Mouse (Mus musculus): Measurements from ENCODE around the gene Usp30.

The Usp30 gene

DNA sequence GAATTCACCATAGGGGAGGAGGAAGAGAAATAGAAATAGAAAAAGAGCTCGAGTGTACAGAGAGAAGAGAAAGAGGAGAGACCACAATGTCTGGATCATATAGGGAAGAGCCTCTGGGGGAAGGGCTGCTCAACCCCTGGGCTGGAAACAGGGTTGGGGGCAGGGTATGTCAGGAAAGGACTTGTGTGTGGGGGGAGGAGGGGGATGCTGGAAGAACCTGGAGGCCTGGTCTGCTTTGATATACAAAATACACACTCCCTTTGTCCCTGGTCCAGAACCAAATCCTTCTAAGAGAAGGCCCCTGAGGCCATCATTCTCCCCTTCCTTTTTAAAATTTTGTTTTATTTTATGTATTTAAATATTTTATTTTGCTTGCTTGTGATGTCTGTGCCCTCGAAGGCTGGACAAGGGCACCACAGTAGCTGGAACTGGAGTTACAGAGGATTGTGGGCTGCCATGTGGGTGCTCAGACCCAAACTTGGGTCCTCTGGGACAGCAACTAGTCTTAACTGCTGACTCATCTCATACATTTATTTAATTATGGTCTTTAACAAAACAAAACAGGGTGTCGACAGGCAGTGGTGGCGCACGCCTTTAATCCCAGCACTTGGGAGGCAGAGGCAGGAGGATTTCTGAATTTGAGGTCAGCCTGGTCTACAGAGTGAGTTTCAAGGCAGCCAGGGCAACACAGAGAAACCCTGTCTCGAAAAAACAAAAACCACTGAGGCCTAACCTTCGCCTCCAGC, 61.4 kb downstream of the Usp30 start:
- in situ Hi-C loops (cut with MboI; ENCODE audit: low sequenced_read_pairs) = no loop called here

DNA sequence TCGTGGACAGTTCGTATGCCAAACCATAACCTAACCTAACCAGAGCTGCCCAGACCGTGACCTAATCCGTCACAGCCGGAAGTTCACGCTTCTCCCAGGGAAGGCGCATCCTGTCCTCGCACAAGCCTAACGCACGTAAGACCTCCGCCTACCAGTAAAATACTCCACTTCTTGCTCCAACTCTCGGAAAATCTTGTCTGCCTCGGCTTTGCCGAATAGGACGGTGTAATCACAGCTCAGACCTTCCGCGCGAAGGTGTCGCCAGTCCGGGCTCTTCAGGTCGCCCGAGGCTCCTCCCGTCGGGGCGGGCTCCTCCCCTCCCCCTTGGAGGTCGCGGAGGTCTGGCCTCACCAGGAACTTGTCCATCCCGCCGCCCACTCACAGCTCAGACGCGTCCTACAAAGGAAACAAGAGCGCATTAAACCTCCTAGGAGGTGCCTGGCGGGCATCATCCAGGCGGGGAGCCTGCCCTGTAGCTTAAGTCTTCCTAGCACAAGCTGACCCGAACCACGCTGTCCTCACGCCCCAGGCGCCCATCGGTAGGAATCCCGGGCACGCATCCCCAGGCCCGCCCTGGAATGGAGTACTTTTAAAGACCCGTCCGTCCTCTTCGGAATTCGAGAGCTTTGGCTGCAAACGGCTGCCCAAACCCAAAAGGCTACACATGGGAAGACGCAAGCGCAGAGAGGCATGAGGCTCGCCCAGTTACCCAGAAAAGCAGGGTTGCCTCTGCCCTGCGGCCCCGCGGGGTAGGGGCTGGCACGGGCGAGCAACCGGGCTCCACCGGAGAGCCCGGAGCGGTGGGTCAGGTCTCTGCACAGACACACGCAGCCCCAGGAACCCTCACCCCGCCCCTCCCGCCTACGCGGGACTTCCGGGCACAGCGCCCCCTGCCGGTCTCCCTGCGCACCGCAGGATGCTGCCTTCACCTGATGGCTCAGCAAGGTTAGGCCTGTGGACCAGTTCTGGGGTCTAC, 62.4 kb downstream of the Usp30 start, which contains the start of gene Alkbh2:
TSS of gene Alkbh2 (minus strand) at position 845 of the 976 bp plus-strand sequence.
- in situ Hi-C loops (cut with MboI; ENCODE audit: low sequenced_read_pairs) = no loop called here

DNA sequence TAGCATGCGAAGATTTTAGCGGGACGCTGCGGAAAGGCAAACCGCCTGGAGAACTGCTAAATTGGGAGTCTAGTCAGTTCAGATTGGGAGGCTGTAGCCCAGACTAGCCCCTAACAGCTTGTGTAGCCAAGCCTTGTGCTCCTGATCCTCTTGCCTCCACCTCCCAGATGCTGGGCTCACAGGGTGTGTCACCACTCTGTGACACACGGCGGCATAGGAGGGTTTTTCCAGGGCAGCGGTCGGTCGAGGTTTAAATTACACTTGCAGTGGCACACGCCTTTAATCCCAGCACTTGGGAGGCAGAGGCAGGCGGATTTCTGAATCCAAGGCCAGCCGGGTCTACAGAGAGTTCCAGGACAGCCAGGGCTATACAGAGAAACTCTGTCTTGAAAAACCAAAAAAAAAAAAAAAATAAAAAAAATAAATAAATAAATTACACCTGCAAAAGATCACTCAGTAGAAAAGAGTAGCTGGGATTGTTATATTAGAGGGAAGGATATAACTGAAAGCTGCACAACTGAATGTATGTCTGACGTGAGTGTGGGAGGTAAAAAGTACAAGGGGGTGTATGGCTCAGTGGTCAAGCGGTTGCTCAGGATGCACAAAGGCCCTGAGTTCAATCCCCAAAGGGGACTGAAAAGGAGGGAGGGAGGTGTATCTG, 64.4 kb downstream of the Usp30 start:
- in situ Hi-C loops (cut with MboI; ENCODE audit: low sequenced_read_pairs) = no loop called here

DNA sequence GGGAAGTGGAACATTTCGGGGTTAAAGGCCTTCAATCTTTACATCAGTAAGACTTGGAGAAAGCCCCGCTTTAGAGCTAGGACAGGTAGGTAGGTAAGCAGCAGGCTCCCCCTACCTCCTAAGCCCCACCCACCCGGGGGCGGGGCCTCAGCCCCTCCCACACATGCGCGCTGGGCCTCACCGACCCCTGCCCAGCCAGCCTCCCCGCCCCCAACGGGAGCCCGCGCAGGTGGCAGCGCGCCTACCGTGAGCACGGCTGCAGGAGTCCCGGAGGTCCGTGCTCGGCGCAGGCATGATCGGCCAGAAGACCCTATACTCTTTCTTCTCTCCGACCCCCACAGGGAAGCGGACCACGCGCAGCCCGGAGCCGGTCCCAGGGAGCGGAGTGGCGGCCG, 64.9 kb downstream of the Usp30 start, which contains the start of gene Ung:
TSS of gene Ung (plus strand) at position 176 of the 395 bp plus-strand sequence.
- in situ Hi-C loops (cut with MboI; ENCODE audit: low sequenced_read_pairs) = no loop called here

DNA sequence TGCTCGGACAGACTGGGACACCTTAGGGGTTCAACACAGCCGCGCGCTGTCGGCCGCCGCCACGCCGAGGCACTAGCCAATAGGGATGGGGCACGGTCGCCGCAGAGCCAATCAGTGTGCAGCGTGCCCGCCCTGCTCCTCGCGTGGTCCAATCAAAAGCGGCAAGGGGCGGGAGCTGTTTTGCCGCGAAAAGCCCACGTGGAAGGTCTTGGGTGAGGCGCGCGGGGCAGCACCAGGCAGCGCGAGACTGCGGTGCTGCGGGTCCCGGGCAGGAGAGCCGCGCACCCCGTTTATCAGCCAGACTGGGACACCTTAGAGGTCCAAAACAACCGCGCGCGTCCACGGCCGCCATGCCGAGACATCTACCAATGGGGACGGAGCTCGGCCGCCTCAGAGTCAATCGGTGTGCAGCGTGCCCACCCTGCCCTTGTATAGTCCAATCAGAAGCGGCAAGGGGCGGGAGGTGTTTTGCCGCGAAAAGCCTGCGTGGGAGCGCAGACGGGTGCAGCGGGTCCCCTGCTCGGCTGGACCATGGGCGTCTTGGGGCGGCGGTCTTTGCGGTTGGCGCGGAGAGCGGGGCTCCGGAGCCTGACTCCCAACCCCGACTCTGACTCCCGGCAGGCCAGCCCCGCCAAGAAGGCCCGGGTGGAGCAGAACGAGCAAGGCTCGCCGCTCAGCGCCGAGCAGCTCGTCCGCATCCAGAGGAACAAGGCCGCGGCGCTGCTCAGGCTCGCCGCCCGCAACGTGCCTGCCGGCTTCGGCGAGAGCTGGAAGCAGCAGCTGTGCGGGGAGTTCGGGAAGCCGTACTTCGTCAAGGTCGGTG, 65.6 kb downstream of the Usp30 start:
- in situ Hi-C loops (cut with MboI; ENCODE audit: low sequenced_read_pairs) = no loop called here

DNA sequence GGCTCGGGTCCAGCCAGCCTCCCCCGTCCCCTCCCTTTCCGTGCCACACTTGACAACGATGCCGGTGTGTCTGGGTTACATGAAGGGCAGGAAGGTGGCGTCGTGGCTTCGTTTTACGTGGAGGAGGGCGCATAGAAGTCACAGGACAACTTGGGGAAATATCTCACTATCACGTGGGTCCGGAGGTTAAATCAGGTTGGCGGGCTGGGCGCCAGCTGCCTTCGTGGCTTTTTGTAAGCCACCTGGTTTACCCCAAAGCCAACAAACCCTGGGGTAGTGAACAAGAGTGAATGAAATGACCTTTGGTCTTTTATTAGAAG, 66.2 kb downstream of the Usp30 start:
- in situ Hi-C loops (cut with MboI; ENCODE audit: low sequenced_read_pairs) = no loop called here

DNA sequence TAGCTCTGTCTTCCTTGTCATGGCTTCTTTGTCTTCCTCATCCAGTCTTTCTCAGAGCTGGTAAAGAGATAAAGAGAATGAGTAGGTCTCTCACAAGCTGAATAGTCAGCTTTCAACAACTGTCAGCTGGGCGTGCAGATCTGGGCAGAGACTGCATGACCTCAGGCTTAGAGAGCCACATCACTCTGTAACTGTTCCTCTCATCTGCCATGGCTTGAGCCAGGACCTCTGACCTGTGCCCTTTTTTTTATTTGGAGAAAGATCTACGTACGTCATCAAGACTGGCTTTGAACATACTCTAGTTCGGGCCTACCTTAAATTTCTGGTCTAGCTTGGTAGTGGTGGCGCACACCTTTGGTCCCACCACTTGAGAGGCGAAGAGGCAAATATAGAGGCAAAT, 67.6 kb downstream of the Usp30 start:
- in situ Hi-C loops (cut with MboI; ENCODE audit: low sequenced_read_pairs) = no loop called here

DNA sequence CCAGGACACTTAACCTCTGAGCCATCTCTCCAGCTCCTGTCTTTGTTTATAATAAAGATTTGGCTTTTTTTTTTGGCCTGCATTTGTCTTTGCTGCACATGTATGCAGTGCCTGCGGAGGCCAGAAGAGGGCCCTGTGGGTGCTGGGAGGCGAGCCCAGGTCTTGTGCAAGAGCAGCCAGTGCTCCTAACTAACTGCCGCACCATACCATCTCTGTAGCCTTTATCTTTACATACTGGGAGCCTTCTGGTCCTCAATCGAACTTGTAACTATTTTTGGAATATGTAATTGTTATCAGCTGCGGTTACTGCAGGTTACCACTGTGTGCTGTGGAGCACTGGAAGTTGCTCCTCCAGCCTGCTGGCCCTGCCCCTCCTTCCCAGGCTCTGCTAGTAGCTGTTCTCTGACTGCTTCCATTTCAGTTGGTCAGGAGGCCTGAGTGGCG, 68.9 kb downstream of the Usp30 start:
- in situ Hi-C loops (cut with MboI; ENCODE audit: low sequenced_read_pairs) = no loop called here

DNA sequence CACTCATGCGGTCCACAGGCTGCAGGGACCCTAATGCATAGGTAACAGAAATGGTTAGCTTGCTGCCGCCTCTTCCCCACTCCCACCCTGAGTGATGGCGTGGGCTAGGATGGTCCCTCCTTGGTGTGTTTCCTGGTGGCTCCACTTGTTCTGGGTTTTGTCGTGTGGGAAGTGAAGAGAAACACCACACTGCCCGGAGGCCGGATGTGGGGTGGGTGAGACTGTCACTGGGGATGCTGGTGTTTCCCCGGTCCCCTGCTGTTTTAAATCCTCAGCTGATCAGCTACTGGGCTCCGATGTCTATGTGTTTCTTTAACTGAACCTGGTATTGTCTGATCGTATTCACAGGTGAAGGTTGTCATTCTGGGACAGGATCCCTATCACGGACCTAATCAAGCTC, 70.3 kb downstream of the Usp30 start:
- in situ Hi-C loops (cut with MboI; ENCODE audit: low sequenced_read_pairs) = no loop called here

DNA sequence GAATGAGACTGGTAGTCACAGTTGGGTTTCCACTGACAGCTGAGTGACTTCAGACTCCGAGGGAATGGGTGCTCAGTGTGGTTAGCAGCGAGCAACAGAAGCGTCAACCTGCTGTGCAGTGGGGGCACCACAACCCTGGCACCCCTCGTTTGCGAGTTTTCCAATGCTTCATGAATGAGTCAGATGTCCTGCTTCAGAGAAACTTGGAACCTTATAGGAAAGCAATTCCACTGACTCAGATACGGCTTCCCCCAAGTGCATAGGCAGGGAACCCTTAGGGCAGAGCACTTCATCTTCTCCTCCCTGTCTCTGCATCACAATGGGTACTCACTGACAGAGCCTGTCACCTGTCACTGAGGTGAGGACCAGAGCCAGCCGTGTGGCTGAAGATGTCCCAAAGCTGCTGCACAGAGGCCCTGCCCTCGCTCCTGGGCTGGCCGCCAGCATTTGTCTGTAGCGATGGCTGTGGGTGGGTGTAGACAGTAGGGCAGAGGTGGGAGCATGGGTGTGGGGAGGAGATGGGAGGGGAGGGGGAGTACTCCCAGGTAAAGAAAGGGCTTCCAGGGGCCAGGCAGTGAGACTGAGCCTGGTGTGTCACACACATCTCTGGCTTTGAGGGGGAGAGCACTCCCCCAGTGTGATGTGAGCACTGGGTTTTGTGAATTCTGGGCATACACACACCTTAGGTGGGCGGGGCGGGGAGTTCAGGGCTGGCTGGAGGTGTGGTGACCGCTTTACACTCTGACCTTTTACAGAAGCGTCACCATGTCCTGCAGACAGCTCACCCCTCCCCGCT, 72.4 kb downstream of the Usp30 start:
- in situ Hi-C loops (cut with MboI; ENCODE audit: low sequenced_read_pairs) = no loop called here

DNA sequence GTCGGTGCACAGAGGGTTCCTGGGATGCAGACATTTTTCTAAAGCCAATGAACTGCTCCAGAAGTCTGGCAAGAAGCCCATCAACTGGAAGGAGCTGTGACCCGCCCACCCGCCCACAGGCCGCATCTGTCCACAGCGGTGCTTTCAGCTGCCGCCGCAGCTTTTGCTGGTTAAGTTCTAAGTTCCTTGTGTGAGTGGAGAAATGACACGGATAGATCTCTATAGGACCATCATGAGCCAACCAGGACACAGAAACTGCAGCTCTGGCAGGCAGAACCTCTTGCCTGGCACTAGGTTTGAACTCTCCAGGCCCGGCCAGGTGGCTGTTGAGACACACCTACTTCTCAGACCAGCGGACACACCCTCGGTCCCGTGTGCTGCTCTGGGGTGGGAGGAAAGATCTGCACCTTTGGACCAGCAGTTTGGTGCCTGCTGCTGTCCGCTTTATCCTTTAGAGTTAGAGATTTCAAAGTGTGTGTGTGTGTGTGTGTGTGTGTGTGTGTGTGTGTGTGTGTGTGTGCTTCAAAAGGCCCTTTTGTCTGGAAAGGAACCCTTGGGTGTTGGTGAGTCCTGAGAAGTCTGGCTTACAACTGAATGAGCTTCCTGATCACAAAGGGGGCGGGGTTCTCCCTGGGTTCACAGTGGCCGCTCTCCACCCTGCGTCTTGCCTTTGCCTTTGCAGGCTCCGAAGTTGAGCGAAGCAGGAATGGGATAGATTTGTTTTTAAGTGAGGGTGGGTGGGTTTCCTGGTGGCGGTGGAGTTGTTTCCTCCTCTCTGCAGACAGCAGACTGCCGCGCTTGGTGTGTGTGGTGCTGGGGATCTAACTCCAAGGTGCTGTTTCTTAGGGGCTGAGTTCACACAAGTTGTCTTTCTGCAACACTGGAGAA, 73.3 kb downstream of the Usp30 start:
- in situ Hi-C loops (cut with MboI; ENCODE audit: low sequenced_read_pairs) = no loop called here

DNA sequence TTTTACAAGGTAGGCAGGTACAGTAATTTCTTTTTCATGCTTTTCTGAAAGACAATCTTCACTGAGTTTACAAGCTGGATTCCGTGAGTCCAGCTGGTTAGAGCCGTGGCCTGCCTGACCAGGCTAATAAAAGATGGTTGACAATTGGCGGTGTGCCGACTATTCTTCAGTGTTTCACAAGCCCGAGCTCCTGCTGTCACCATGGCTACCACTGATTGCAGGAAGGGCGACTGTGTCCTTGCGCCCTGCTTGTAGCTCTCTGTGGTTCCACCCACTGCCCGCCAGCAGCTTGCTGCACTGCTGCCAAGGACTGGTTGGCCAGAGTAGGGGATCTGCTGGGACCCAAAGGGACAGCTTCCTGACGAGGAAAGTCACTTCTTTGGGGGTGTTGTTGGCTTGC, 73.9 kb downstream of the Usp30 start:
- in situ Hi-C loops (cut with MboI; ENCODE audit: low sequenced_read_pairs) = no loop called here

DNA sequence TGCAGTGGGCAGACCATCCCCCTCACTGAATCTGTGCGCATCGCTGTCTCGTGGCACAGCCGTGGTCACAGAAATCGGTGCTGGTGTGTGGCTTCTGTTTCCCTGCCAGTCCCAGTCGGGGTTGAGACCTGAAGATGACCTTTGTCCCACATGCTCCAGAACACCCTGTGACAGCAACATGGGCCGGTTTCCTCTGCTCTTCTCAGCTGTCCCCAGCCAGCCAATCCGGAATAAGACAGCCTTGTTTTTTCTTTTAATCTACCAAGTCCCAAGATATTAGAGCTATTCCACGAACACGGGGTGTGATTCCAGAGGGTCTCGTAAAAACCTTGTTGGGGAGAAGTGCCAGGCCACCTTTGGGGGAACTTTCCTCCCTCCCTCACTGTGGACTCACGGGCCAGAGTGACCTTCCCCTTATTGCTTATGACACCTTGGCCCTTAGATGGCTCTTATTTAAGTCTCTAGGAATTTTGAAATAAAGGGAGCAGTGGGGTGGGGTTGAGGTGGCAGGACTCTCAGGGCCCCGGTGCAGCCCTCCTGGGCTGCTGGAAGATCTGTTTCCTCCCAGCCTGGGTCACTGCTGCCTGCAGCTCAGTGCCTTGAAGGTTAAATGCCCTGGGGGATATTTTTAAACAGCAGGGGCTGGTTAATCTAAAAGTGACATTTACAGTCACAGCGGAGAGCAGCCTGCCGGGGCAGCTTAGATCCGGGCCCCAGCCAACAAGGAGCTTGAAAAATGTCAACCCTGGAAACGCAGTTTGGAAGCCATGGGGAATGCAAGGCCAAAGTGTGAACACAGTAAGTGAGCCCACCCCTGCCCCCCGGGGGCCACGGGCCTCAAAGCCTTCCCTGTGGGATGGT, 81.0 kb downstream of the Usp30 start, which contains the start of gene Acacb:
TSS of gene Acacb (plus strand) at position 508 of the 861 bp plus-strand sequence.
- in situ Hi-C loops (cut with MboI; ENCODE audit: low sequenced_read_pairs) = no loop called here

DNA sequence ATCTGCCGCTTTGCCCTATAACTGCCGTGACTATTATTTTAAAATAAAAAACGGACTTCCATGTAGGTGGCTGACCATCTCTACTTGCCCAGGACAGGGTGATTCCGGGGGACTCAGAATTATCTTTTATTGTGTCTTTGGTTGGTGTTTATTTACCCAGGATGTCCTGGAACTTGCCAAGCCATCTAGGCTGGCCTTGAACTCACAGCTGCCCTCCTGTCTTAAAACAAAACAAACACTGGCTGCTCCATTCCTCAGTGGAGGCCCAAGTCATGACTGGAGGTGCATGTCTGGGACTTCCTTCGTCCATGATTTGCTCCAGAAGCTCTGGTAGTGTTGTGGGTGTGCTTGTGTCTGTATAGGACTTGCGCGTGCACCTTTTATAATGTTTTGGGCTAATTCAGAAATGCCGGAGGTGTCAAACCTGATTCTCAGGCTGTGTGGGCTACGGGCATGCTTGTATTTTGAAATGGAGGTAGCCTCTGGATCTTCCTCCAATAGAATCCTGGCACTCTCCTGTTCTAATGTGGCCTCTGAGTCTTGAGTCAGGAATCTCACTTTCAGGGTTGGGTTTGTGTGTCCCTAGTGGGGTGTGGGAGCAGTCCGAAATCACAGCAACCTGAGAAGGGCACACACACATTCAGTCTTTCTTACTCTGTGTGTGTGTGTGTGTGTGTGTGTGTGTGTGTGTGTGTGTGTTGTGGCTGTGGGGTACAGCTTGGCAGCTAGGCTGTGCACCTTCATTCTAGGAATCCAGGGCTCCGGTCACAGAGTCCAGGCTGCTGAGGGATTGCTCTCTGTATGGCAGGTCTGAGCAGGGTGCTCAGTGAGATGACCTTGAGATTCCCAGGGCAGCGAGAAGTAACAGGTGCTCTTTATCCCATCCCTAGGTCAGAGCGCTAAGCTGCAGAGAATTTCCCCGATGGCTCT, 82.0 kb downstream of the Usp30 start:
- in situ Hi-C loops (cut with MboI; ENCODE audit: low sequenced_read_pairs) = no loop called here

DNA sequence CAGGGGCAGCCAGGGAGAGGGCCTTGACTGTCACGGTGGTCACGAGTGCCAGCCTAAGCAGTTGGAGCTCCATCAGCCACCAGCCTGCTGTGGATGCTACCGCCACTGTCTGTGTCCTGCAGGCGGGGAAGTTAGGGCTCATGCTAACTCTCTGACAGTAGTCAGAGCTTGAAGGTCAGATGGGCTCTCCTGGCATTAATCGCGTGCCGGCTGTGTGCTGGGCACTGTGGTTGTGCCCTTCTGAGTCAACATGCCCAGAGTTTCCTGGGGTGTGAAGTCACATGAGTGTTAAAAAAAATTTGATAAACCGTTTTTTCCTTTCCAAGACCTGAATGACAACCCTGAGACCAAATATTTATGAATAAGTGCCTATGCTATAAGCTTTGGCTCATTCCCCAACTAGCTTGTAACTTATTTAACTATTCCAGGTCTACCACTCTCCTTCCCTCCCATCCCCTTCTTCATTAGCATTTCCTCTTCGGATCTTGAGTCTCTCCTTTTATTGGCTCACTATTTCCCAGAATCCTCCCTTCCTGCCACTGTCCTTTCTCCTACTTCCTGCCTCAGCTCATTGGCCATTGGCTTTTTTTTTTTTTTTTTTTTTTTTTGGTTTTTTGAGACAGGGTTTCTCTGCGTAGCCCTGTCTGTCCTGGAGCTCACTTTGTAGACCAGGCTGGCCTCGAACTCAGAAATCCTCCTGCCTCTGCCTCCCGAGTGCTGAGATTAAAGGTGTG, 87.3 kb downstream of the Usp30 start:
- in situ Hi-C loops (cut with MboI; ENCODE audit: low sequenced_read_pairs) = no loop called here

DNA sequence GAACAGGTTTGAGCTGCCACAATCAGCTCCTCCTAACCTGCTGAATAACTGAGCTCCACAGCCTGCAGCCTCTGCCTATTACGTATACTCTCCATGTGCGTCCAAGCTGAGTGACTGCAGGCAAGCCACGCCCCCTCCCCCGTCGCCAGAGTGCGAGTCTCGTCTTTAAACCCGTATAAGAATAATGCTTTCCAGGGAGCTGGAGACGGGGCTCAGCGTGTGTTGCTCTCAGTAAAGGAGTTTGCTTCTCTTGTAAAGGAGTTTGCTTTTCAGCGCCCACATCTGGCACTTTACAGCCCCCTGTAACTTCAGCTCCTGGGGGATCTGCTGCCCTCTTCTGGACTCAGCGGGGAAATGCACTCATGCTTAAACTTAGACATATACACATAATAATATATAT, 88.2 kb downstream of the Usp30 start:
- in situ Hi-C loops (cut with MboI; ENCODE audit: low sequenced_read_pairs) = no loop called here

Measured in CH12F3 (cell line).